Mouse (Mus musculus) midbrain, postnatal 0 days (tissue): ENCODE data around the gene Phc2. TPM values are rescaled to one million over a fixed set of nuclear protein-coding genes. Genes with fewer than 3 reads are reported as not detected.

Source experiments
- ATAC-seq: fragments of 200-750 bp; cut with Nextera tagmentation; 2 replicates; pipeline ENCODE4 v1.8.0; 2017; ENCODE audit warnings: moderate number of reproducible peaks, mild to moderate bottlenecking, moderate TSS enrichment, moderate library complexity; ENCODE audit not compliant: low FRiP score
- DNase-seq: peaks from one replicate; pipeline ENCODE4 v3.0.0-alpha.2; 2015; ENCODE audit warnings: low spot score
- H3K27ac ChIP-seq: fragments of 300-500 bp; sonication (generic); 2 replicates; pipeline ENCODE4 v1.5.1; 2014; ENCODE audit warnings: low read depth, mild to moderate bottlenecking, low read length, mixed read lengths
- H3K27me3 ChIP-seq: fragments of 300-500 bp; sonication (generic); 2 replicates; pipeline ENCODE4 v1.6.1; 2014; ENCODE audit warnings: low read length, control low read depth, mixed read lengths; ENCODE audit not compliant: insufficient read depth
- H3K36me3 ChIP-seq: fragments of 300-500 bp; sonication (generic); 2 replicates; pipeline ENCODE4 v1.6.1; 2014; ENCODE audit warnings: low read length, control low read depth, mixed read lengths; ENCODE audit not compliant: insufficient read depth
- H3K4me1 ChIP-seq: fragments of 300-500 bp; sonication (generic); 2 replicates; pipeline ENCODE4 v1.6.1; 2014; ENCODE audit warnings: mild to moderate bottlenecking, control low read depth, antibody characterized with exemption, low read length, mixed read lengths; ENCODE audit not compliant: insufficient read depth
- H3K4me2 ChIP-seq: fragments of 300-500 bp; sonication (generic); 2 replicates; pipeline ENCODE4 v1.6.1; 2014; ENCODE audit warnings: low read depth, mild to moderate bottlenecking, low read length, mixed read lengths; ENCODE audit not compliant: poor library complexity, severe bottlenecking
- H3K4me3 ChIP-seq: fragments of 300-500 bp; sonication (generic); 2 replicates; pipeline ENCODE4 v1.5.1; 2014; ENCODE audit warnings: low read depth, mild to moderate bottlenecking, low read length, moderate library complexity
- H3K9ac ChIP-seq: fragments of 300-500 bp; sonication (generic); replicated peaks from 2 replicates; pipeline ENCODE4 v1.6.1; 2014; ENCODE audit warnings: mild to moderate bottlenecking, low read length, moderate library complexity, mixed read lengths; ENCODE audit not compliant: poor library complexity, severe bottlenecking
- H3K9me3 ChIP-seq: fragments of 300-500 bp; sonication (generic); 2 replicates; pipeline ENCODE4 v1.6.1; 2016; ENCODE audit warnings: low read length, control low read depth
- CTCF ChIP-seq: IDR thresholded peaks from 2 replicates; pipeline ENCODE4 v1.5.1; 2016; ENCODE audit warnings: antibody characterized with exemption, mild to moderate bottlenecking
- WGBS: fragments of 180-500 bp; shearing (Covaris S2); extraction: QIAGEN DNeasy Blood & Tissue Kit; methylation state at CpG from one replicate; pipeline ENCODE4 v1.1.7; 2014; 5-methylcytosine and 5-hydroxymethylcytosine counted together
- polyA plus RNA-seq: library from polyadenylated mRNA; unstranded; fragments of >200 nt; fragmentation: Nextera tagmentation; extraction: Ambion mirVana; gene quantifications from 2 replicates; pipeline ENCODE4 v1.2.1, GENCODE M21; 2015
- total RNA-seq: library from RNA; depleted of rRNA; stranded (reverse); fragments of >200 nt; gene quantifications from 2 replicates; pipeline ENCODE4 v1.2.3, GENCODE M21; 2014

Gene Phc2
- total and polyA plus RNA-seq, 2 experiments from 2014 or later: 34.8 to 64.3 TPM

- H3K36me3 ChIP-seq: peaks cover 21% of the 10 kb centered on the region
- no peak for ATAC-seq
- H3K27ac ChIP-seq: no peak overlapping the region
- no peaks in the 10 kb centered on the region for H3K9me3 ChIP-seq
- no peak for TF ChIP-seq CTCF
- no peak overlapping the region for H3K4me2 ChIP-seq
- no peak overlapping the region for H3K9ac ChIP-seq
- no peak for DNase-seq
- WGBS: 77% methylated on average over 6 of the region's 6 CpGs
- H3K4me1 ChIP-seq: peaks cover 7% of the 10 kb centered on the region
- no peaks in the 10 kb centered on the region for H3K27me3 ChIP-seq
- no peak overlapping the region for H3K4me3 ChIP-seq
Measured at GRCm38 (mm10) chr4:128710286-128710685, 55.8 kb downstream of the Phc2 start.

- peak; percentile 28; the same call in 1 of the 2 replicates for ATAC-seq
Measured at GRCm38 (mm10) chr4:128710800-128711199, 56.3 kb downstream of the Phc2 start.

DNA sequence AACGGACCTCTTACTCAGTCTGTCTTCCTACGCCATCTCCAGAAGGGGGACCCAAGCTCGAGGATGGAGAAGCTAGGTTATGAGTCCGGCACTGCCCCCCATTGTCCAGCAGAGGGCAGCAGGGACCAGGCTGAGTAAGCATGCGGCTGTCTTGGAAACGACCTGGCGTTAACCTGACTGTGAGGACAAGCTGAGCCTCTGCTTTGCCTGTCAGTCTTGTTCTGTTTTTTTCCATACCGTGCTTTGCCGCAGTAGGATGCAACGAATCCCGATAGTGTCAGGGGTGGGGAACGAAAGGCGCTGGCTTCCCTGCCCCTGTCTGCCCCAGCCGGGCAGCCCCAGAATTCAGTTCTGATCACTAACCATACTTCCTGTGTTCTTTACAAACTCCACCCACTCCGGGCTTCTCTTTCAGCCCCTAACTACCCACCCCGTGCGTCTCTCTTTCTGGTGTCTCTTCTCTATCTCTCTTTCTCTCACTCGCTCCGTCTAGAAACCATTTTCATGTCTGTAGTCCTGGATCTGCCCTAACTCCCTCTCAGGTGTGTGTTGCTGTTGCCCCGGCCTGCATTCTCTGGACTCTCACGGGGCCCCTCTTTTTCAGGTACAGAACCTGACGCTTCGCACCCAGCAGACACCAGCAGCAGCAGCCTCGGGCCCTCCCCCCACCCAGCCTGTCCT, 57.1 kb downstream of the Phc2 start:
- peak; percentile 96 for DNase-seq
- TF ChIP-seq CTCF: peak; percentile 100
- no peak overlapping the region for H3K27ac ChIP-seq
- peak overlapping the region; percentile 32; the same call in 1 of the 2 replicates for H3K4me2 ChIP-seq
- H3K9ac ChIP-seq: no peak overlapping the region
- H3K4me3 ChIP-seq: no peak overlapping the region
- peaks cover 20% of the 10 kb centered on the region for H3K4me1 ChIP-seq
- H3K36me3 ChIP-seq: peaks cover 20% of the 10 kb centered on the region
- peak; percentile 70 for ATAC-seq
- WGBS: 4% methylated on average over 24 of the region's 24 CpGs
- no peaks in the 10 kb centered on the region for H3K9me3 ChIP-seq
- H3K27me3 ChIP-seq: no peaks in the 10 kb centered on the region

More at GRCm38 (mm10) chr4:128710800-128711199, 56.3 kb downstream of the Phc2 start:
- Histone ChIP-seq H3K9ac (0 out of 2 replicates have a peak overlapping the region, but pooled peaks have one; percentile 4), H3K27ac (no peak overlapping the region), H3K36me3 (peaks cover 20% of the 10 kb centered on the region), H3K27me3 (no peaks in the 10 kb centered on the region), H3K9me3 (no peaks in the 10 kb centered on the region), H3K4me2 (no peak overlapping the region), H3K4me1 (peaks cover 12% of the 10 kb centered on the region), H3K4me3 (no peak overlapping the region)
- no peak for TF ChIP-seq CTCF
- 74% methylated on average over 9 of the region's 9 CpGs for WGBS
- no peak for DNase-seq

GRCm38 (mm10) chr4:128712136-128712655, 57.7 kb downstream of the Phc2 start:
- Histone ChIP-seq H3K4me2 (no peak overlapping the region), H3K4me1 (peaks cover 23% of the 10 kb centered on the region), H3K27me3 (no peaks in the 10 kb centered on the region), H3K36me3 (peaks cover 20% of the 10 kb centered on the region), H3K4me3 (no peak overlapping the region), H3K9me3 (no peaks in the 10 kb centered on the region), H3K27ac (no peak overlapping the region), H3K9ac (no peak overlapping the region)
- 31% methylated on average over 13 of the region's 13 CpGs for WGBS
- no peak for TF ChIP-seq CTCF
- ATAC-seq (no peak), DNase-seq (no peak)

- WGBS: 81% methylated on average over 6 of the region's 6 CpGs
- DNase-seq (no peak), ATAC-seq (no peak)
- Histone ChIP-seq H3K27ac (no peak overlapping the region), H3K4me1 (peaks cover 23% of the 10 kb centered on the region), H3K36me3 (peaks cover 17% of the 10 kb centered on the region), H3K4me2 (no peak overlapping the region), H3K9ac (no peak overlapping the region), H3K4me3 (no peak overlapping the region), H3K9me3 (no peaks in the 10 kb centered on the region), H3K27me3 (no peaks in the 10 kb centered on the region)
- no peak for TF ChIP-seq CTCF
Measured at GRCm38 (mm10) chr4:128712941-128713340, 58.4 kb downstream of the Phc2 start.
